Mouse (Mus musculus) kidney, adult 2 months (tissue): ENCODE measurements around the gene Ulk4. TPM values are rescaled to one million over a fixed set of nuclear protein-coding genes. Genes with fewer than 3 reads are reported as not detected.

Source experiments
- DNase-seq: peaks from one replicate; pipeline ENCODE4 v3.0.0; 2021
- H3K27ac ChIP-seq: fragments of 200-500 bp; 2 replicates; pipeline ENCODE4 v1.5.1; 2012; ENCODE audit warnings: low read depth, low read length, control low read depth, inconsistent platforms; ENCODE audit not compliant: insufficient read depth
- H3K27me3 ChIP-seq: fragments of 200-500 bp; replicated peaks from 2 replicates; pipeline ENCODE4 v1.6.1; 2012; ENCODE audit warnings: mild to moderate bottlenecking, moderate library complexity, low read length, inconsistent platforms; ENCODE audit not compliant: control insufficient read depth, insufficient read depth
- H3K36me3 ChIP-seq: fragments of 200-500 bp; 2 replicates; pipeline ENCODE4 v1.6.1; 2012; ENCODE audit warnings: mild to moderate bottlenecking, moderate library complexity, low read length, inconsistent platforms; ENCODE audit not compliant: control insufficient read depth, insufficient read depth
- H3K4me1 ChIP-seq: fragments of 200-500 bp; 2 replicates; pipeline ENCODE4 v1.6.1; 2011; ENCODE audit warnings: low read length; ENCODE audit not compliant: control insufficient read depth, insufficient read depth
- H3K4me3 ChIP-seq: fragments of 200-500 bp; 2 replicates; pipeline ENCODE4 v1.5.1; 2011; ENCODE audit warnings: mild to moderate bottlenecking, low read depth, low read length, control low read depth; ENCODE audit not compliant: insufficient read depth
- CTCF ChIP-seq: fragments of 200-500 bp; conservative IDR thresholded peaks from 2 replicates; pipeline ENCODE4 v1.5.1; 2011; ENCODE audit warnings: low read depth, mild to moderate bottlenecking, control low read depth, low read length, moderate library complexity, mixed read lengths; ENCODE audit not compliant: insufficient read depth, insufficient read length
- POLR2A ChIP-seq: fragments of 200-500 bp; IDR thresholded peaks from one replicate; pipeline ENCODE4 v1.6.1; 2011; ENCODE audit warnings: low read depth, low read length, control low read depth
- WGBS: fragments of 180-500 bp; shearing (Covaris S2); methylation state at CpG from one replicate; pipeline ENCODE4 v1.1.7; 2018; 5-methylcytosine and 5-hydroxymethylcytosine counted together
- polyA plus RNA-seq: library from polyadenylated mRNA; depleted of rRNA; stranded (reverse); fragments of >200 nt; gene quantifications from 2 replicates; pipeline ENCODE4 v1.2.3, GENCODE M21; 2012

The Ulk4 gene
- polyA plus RNA-seq, 1 experiment: 1.9 TPM

GRCm38 (mm10) chr9:121033596-121033995 lies 243.4 kb downstream of the Ulk4 start:
- no peak for DNase-seq
- TF ChIP-seq CTCF (no peak), POLR2A (no peak)
- Histone ChIP-seq H3K4me1 (no peaks in the 10 kb centered on the region), H3K27ac (no peak overlapping the region), H3K4me3 (no peak overlapping the region), H3K27me3 (no peaks in the 10 kb centered on the region), H3K36me3 (no peaks in the 10 kb centered on the region)
- WGBS: 79% methylated on average over 4 of the region's 4 CpGs

GRCm38 (mm10) chr9:121032322-121032964 lies 244.6 kb downstream of the Ulk4 start:
- no peak for TF ChIP-seq CTCF
- no peak for TF ChIP-seq POLR2A
- Histone ChIP-seq H3K27me3 (no peaks in the 10 kb centered on the region), H3K27ac (no peak overlapping the region), H3K4me1 (no peaks in the 10 kb centered on the region), H3K4me3 (no peak overlapping the region), H3K36me3 (no peaks in the 10 kb centered on the region)
- WGBS: 85% methylated on average over 10 of the region's 10 CpGs
- DNase-seq: no peak

- Histone ChIP-seq H3K27me3 (no peaks in the 10 kb centered on the region), H3K36me3 (no peaks in the 10 kb centered on the region), H3K4me1 (no peaks in the 10 kb centered on the region), H3K27ac (no peak overlapping the region), H3K4me3 (no peak overlapping the region)
- no peak for DNase-seq
- 74% methylated on average over 10 of the region's 10 CpGs for WGBS
- no peak for TF ChIP-seq POLR2A
- TF ChIP-seq CTCF: no peak
Observed at GRCm38 (mm10) chr9:121030949-121031348, 246.0 kb downstream of the Ulk4 start.

GRCm38 (mm10) chr9:121029786-121030185 lies 247.2 kb downstream of the Ulk4 start:
- TF ChIP-seq POLR2A (no peak), CTCF (0 out of 2 replicates have a peak, but pooled peaks have one; percentile 13)
- Histone ChIP-seq H3K36me3 (no peaks in the 10 kb centered on the region), H3K27ac (no peak overlapping the region), H3K4me3 (no peak overlapping the region), H3K27me3 (no peaks in the 10 kb centered on the region), H3K4me1 (no peaks in the 10 kb centered on the region)
- 71% methylated on average over 9 of the region's 9 CpGs for WGBS
- no peak for DNase-seq

GRCm38 (mm10) chr9:121023526-121024264 lies 253.3 kb downstream of the Ulk4 start:
- no peak for TF ChIP-seq POLR2A
- Histone ChIP-seq H3K4me1 (no peaks in the 10 kb centered on the region), H3K4me3 (no peak overlapping the region), H3K36me3 (no peaks in the 10 kb centered on the region), H3K27ac (no peak overlapping the region), H3K27me3 (no peaks in the 10 kb centered on the region)
- WGBS: 91% methylated on average over 14 of the region's 14 CpGs
- DNase-seq: no peak

- TF ChIP-seq CTCF: no peak
- TF ChIP-seq POLR2A: no peak
- no peak for DNase-seq
- Histone ChIP-seq H3K4me1 (no peaks in the 10 kb centered on the region), H3K36me3 (no peaks in the 10 kb centered on the region), H3K4me3 (no peak overlapping the region), H3K27ac (no peak overlapping the region), H3K27me3 (no peaks in the 10 kb centered on the region)
- 85% methylated on average over 11 of the region's 11 CpGs for WGBS
Observed at GRCm38 (mm10) chr9:121020360-121020759, 256.6 kb downstream of the Ulk4 start.

GRCm38 (mm10) chr9:121019932-121020331 lies 257.1 kb downstream of the Ulk4 start:
- no peak for DNase-seq
- Histone ChIP-seq H3K27ac (no peak overlapping the region), H3K4me3 (no peak overlapping the region), H3K27me3 (no peaks in the 10 kb centered on the region), H3K36me3 (no peaks in the 10 kb centered on the region), H3K4me1 (no peaks in the 10 kb centered on the region)
- TF ChIP-seq CTCF: no peak
- TF ChIP-seq POLR2A: no peak
- 75% methylated on average over 13 of the region's 13 CpGs for WGBS
